Mouse (Mus musculus): ENCODE measurements around the gene Olfr609. TPM values are rescaled to one million over a fixed set of nuclear protein-coding genes. Genes with fewer than 3 reads are reported as not detected.
"Not testable (repeated sequence)": the region's sequence is repeated elsewhere in the genome, so short reads cannot be mapped to it uniquely, and the experiment has no call there.

Gene Olfr609
- not detected in 2 replicates for total RNA-seq (2017)

DNA sequence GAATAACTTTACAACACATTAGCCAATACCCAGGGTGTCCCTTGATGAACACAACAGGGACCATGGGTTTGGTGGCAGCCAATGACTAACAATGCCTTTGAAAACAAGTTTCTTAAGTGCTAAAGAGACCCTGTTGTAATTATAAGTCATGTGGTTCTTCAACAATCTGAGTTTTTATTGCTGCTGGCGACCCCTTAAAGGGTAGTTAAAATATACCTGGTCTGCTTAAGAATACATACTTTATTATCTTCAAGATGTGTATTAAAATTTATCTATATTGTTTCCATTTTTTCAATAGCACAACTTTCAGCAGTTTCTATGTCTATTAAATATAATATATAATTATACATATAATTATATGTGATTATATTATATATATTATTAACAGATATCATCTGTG lies at the start of gene Olfr609:
TSS of gene Olfr609 (minus strand) at position 101 of the 400 bp plus-strand sequence.
- ATAC-seq (replicated peaks; ENCODE audit: low read depth, poor library complexity, severe bottlenecking) = no peak

DNA sequence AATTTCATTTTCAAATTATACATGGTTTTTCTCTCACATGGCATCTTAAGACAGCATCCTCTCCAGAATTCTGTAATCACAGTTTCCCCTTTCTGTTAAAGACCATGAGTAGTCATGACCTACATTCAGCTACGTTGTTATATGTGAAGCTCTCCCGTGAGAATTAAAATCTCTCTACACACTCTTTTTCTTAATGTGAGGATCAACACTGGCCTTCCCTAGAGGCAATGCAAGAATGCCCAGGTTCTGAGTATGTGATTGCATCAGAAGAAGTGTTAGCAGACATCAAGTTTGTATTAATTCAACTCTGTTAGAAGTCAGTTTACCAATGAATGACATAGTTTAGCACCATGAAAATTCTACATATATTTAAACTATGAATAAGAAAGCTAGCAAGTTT lies 44.8 kb upstream of the Olfr609 start, which contains the start of gene Olfr612:
TSS of gene Olfr612 (minus strand) at position 101 of the 400 bp plus-strand sequence.
- ATAC-seq (replicated peaks; ENCODE audit: low read depth, poor library complexity, severe bottlenecking) = not testable (repeated sequence)

DNA sequence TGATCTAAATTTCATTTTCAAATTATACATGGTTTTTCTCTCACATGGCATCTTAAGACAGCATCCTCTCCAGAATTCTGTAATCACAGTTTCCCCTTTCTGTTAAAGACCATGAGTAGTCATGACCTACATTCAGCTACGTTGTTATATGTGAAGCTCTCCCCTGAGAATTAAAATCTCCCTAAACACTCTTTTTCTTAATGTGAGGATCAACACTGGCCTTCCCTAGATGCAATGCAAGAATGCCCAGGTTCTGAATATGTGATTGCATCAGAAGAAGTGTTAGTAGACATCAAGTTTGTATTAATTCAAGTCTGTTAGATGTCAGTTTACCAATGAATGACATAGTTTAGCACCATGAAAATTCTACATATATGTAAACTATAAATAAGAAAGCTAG lies 22.9 kb upstream of the Olfr609 start, which contains the start of gene Olfr611:
TSS of gene Olfr611 (minus strand) at position 101 of the 400 bp plus-strand sequence.
- not testable (repeated sequence) for ATAC-seq (replicated peaks; ENCODE audit: low read depth, poor library complexity, severe bottlenecking)

DNA sequence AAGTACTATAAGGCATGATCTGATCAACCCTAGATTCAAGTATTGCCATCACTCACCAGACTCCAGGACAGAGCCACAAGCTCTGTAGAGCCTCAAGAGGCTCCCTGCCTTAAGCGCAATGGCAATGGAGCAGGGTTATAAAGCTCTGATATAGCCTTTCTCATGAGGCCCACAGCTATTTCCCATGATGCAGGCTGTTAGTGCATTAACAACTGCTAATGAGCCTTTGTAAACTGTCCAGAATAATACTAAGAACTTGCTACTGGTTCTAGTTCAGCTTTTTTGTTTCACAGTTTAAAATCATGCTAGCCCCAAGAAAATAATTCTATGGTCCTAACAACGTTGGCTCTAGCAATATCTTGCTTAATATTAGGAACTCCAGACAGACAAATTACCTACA lies 14.2 kb upstream of the Olfr609 start, which contains the start of gene Olfr610:
TSS of gene Olfr610 (minus strand) at position 101 of the 400 bp plus-strand sequence.
- ATAC-seq (replicated peaks; ENCODE audit: low read depth, poor library complexity, severe bottlenecking) = no peak

DNA sequence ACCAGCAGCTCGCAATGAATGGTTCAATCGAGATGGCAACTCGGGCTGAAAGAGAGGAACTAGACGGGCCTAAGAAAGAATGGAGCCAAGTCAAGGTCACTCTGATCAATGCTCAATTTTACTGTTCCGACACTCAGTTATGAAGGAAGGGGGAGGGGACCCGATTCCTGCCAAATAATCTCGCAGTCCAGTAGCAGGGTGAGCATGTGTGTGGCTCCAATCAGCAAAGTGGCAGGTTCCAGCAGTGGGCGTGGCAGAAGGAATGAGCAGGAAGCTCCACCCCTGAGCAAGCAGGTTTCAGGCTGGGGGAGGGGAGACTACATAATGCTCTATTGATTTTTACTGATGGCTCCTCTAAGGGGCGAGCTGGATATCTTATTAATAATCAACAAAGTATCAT lies 20.8 kb downstream of the Olfr609 start:
- ATAC-seq (replicated peaks; ENCODE audit: low read depth, poor library complexity, severe bottlenecking) = not testable (repeated sequence)

DNA sequence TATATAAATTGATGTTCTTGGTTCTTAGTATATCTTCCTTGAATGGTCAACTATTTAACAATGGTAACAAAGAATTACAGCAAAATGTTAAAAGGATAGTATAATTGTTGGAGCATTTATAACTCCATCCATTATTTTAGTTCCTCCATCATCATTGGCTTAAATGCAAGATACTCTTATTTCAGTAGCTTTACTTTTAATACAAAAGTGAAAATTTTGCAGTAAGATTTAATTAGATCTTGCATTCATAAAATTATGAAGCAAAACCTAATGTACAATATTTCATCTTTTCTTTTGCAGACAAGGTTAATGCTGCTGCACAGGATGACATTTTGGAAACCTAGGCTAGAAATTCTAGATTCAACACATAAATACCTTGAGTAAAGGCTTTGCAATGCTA lies 28.3 kb downstream of the Olfr609 start, which contains the start of gene Olfr608:
TSS of gene Olfr608 (plus strand) at position 301 of the 400 bp plus-strand sequence.
- no peak for ATAC-seq (replicated peaks; ENCODE audit: low read depth, poor library complexity, severe bottlenecking)

DNA sequence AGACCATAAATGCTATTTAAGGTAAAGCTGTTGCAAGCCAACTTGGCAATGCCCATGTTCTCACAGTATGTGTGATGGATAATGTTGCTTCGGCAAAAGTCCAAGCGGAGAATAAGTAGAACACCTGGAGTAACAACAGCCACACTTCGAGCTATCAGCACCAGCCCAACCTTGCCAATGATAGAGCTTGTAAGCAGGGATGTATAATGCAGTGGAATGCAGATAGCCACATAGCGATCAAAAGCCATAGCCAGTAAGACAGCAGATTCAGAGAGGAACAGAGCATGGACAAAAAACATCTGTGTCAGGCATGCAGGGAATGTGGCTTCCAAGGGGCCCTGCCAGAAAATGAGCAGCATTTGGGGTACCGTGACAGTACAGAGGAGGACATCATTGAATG lies 37.3 kb downstream of the Olfr609 start:
- no peak for ATAC-seq (replicated peaks; ENCODE audit: low read depth, poor library complexity, severe bottlenecking)

DNA sequence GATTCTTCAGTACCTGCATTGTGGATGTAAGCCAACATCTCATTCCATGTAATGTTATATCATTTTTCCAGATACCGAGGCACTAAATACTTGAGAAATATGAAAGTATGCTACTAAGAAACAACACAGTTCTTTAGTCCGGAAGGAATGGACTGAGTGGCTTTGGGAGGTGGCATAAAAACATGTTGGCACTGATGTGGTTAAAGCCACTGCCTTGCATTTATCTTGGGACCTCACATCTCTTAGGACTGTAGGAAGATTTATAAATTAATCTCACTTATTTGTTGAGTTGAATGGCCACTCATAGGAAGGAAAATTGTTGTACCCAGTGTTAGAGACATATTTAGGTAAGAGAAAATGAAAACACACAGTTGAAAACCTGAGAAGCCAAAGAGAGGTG lies 49.1 kb downstream of the Olfr609 start, which contains the start of gene Olfr606:
TSS of gene Olfr606 (plus strand) at position 301 of the 400 bp plus-strand sequence.
- no peak for ATAC-seq (replicated peaks; ENCODE audit: low read depth, poor library complexity, severe bottlenecking)

DNA sequence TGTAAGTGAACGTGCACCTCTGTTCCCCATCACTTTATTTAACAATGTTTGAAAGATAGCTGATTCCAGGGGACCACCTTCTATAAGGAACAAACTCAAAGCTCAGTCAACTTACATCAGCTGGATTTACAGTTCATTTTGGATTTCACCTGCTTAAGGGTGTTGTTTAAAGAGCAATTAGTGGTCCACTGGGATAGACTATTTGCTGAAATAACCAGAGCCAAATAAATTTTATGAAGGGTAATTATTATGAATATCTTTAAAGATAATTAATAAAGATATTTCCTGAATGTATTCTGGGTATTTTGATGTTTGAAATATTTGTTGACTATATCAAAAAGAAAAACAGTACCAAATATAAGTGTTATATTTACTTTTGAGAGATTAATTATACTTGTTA lies 52.5 kb downstream of the Olfr609 start, which contains the start of gene Olfr605:
TSS of gene Olfr605 (minus strand) at position 101 of the 400 bp plus-strand sequence.
- no peak for ATAC-seq (replicated peaks; ENCODE audit: low read depth, poor library complexity, severe bottlenecking)

Other genes with a start within 250 kb of the Olfr609 start
- gene Usp17ld, start 245.6 kb downstream of the Olfr609 start, total RNA-seq (2017) = not detected in 2 replicates
- gene Olfr596, start 192.4 kb downstream of the Olfr609 start, total RNA-seq (2017) = not detected in 2 replicates
- not detected in 2 replicates for gene Olfr597, start 181.7 kb downstream of the Olfr609 start, total RNA-seq (2017)
- not detected in 2 replicates for gene Olfr598, start 174.5 kb downstream of the Olfr609 start, total RNA-seq (2017)
- not detected in 2 replicates for gene Olfr599, start 162.1 kb downstream of the Olfr609 start, total RNA-seq (2017)
- gene Olfr600, start 148.4 kb downstream of the Olfr609 start, total RNA-seq (2017) = not detected in 2 replicates
- not detected in 2 replicates for gene Olfr601, start 135.4 kb downstream of the Olfr609 start, total RNA-seq (2017)
- not detected in 2 replicates for gene Olfr603, start 111.9 kb downstream of the Olfr609 start, total RNA-seq (2017)
- not detected in 2 replicates for gene Usp17lc, start 83.0 kb downstream of the Olfr609 start, total RNA-seq (2017)
- not detected in 2 replicates for gene Olfr605, start 52.6 kb downstream of the Olfr609 start, total RNA-seq (2017)
- gene Olfr606, start 49.0 kb downstream of the Olfr609 start, total RNA-seq (2017) = not detected in 2 replicates
- gene Olfr607, start 33.9 kb downstream of the Olfr609 start, total RNA-seq (2017) = not detected in 2 replicates
- gene Olfr608, start 28.2 kb downstream of the Olfr609 start, total RNA-seq (2017) = not detected in 2 replicates
- gene Olfr610, start 14.1 kb upstream of the Olfr609 start, total RNA-seq (2017) = not detected in 2 replicates
- gene Olfr611, start 22.8 kb upstream of the Olfr609 start, total RNA-seq (2017) = not detected in 2 replicates
- gene Olfr612, start 44.7 kb upstream of the Olfr609 start, total RNA-seq (2017) = not detected in 2 replicates
- gene Olfr613, start 50.0 kb upstream of the Olfr609 start, total RNA-seq (2017) = not detected in 2 replicates
- gene Olfr615, start 58.0 kb upstream of the Olfr609 start, total RNA-seq (2017) = not detected in 2 replicates
- gene Olfr616, start 71.1 kb upstream of the Olfr609 start, total RNA-seq (2017) = not detected in 2 replicates
- gene Olfr617, start 75.0 kb upstream of the Olfr609 start, total RNA-seq (2017) = not detected in 2 replicates
- gene Olfr618, start 92.0 kb upstream of the Olfr609 start, total RNA-seq (2017) = not detected in 2 replicates
- gene Olfr619, start 102.5 kb upstream of the Olfr609 start, total RNA-seq (2017) = not detected in 2 replicates
- not detected in 2 replicates for gene Olfr620, start 114.5 kb upstream of the Olfr609 start, total RNA-seq (2017)
- not detected in 2 replicates for gene Olfr622, start 144.6 kb upstream of the Olfr609 start, total RNA-seq (2017)
- not detected in 2 replicates for gene Olfr623, start 165.6 kb upstream of the Olfr609 start, total RNA-seq (2017)
- gene Olfr624, start 173.1 kb upstream of the Olfr609 start, total RNA-seq (2017) = under 0.01 TPM in 1 of 2 replicates, not detected in the other
- gene Olfr625-ps1, start 184.7 kb upstream of the Olfr609 start, total RNA-seq (2017) = not detected in 2 replicates
- gene Olfr243, start 216.6 kb upstream of the Olfr609 start, total RNA-seq (2017) = not detected in 2 replicates
- not detected in 2 replicates for gene Olfr628, start 232.3 kb upstream of the Olfr609 start, total RNA-seq (2017)
- not detected in 2 replicates for gene Olfr629, start 246.9 kb upstream of the Olfr609 start, total RNA-seq (2017)